In the genomic region with DNA sequence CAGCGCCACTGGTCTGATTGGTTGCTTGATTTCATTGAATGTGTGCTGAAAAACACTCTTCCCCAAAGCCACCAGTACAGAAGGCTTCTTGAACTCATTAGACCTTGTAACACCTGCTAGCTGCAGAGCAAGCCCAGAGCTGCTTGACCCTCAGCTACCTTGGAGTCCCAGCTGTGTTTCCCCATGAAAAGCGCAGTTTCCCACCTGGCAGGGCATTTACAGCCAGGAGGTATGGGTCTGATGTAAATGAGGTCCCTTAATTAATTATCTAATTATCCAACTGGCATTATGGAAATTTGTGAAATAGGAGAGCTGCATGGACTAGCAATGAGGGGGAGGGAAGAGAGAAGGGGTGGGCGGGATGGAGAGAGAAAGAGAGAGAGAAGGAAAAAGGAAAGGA, we compare ENCODE assay signal across 31 mouse cellular contexts.
DNase-seq lines count a peak whose midpoint lies in the region; ATAC-seq and TF ChIP-seq lines count a peak whose summit lies in the region.
"Had no signal": no experiment of that assay in that cellular context is flagged by ENCODE, and none has a peak within 500 bp of the region (broad histone marks: within the 10 kb centered on the region; RNA-seq: fewer than 3 reads in every experiment).

No protein-coding gene starts in this region.

- H3K27ac ChIP-seq in midbrain, embryonic 13.5 days, result peak overlapping the region; percentile 4; the same call in 1 of the 2 replicates
- H3K27ac ChIP-seq in midbrain, postnatal 0 days (ENCODE audit: low read depth, low read length), result no peak overlapping the region
- no peak overlapping the region for H3K27ac ChIP-seq in forebrain, embryonic 12.5 days
- H3K27ac ChIP-seq in forebrain, embryonic 14.5 days (ENCODE audit: low read depth, low read length), result 0 out of 2 replicates have a peak overlapping the region, but pooled peaks have one; percentile 22
- H3K27ac ChIP-seq in hindbrain, embryonic 16.5 days (ENCODE audit: low read depth, low read length), result peak overlapping the region; percentile 54; the same call in 1 of the 2 replicates
- no peak overlapping the region for H3K27ac ChIP-seq in liver, postnatal 0 days (ENCODE audit: low read depth)
- H3K27ac ChIP-seq: kidney, postnatal 0 days; limb, embryonic 10.5 days; limb, embryonic 15.5 days; liver, embryonic 13.5 days; macrophage had no signal

- no peaks in the 10 kb centered on the region for H3K9me3 ChIP-seq in midbrain, embryonic 13.5 days
- H3K9me3 ChIP-seq in midbrain, postnatal 0 days (ENCODE audit: low read length), result no peaks in the 10 kb centered on the region
- no peaks in the 10 kb centered on the region; the same call in 1 of the 2 replicates for H3K9me3 ChIP-seq in forebrain, embryonic 12.5 days
- H3K9me3 ChIP-seq in forebrain, embryonic 14.5 days (replicated peaks; ENCODE audit: control insufficient read depth, low read length), result no peaks in the 10 kb centered on the region
- no peaks in the 10 kb centered on the region for H3K9me3 ChIP-seq in hindbrain, embryonic 16.5 days (ENCODE audit: control insufficient read depth, low read length)
- H3K9me3 ChIP-seq in liver, postnatal 0 days (ENCODE audit: low read length), result no peaks in the 10 kb centered on the region
- H3K9me3 ChIP-seq: limb, embryonic 10.5 days; limb, embryonic 15.5 days; liver, embryonic 13.5 days had no signal

- no peak for TF ChIP-seq EP300 in liver, postnatal 0 days (IDR thresholded peaks at IDR 0.05; ENCODE audit: low read depth)

- no peak overlapping the region for H3K9ac ChIP-seq in midbrain, embryonic 13.5 days (replicated peaks)
- H3K9ac ChIP-seq in midbrain, postnatal 0 days (replicated peaks; ENCODE audit: low read length, poor library complexity, severe bottlenecking), result no peak overlapping the region
- H3K9ac ChIP-seq in forebrain, embryonic 12.5 days, result no peak overlapping the region
- no peak overlapping the region for H3K9ac ChIP-seq in forebrain, embryonic 14.5 days (ENCODE audit: low read length)
- no peak overlapping the region for H3K9ac ChIP-seq in hindbrain, embryonic 16.5 days (ENCODE audit: low read depth, low read length)
- no peak overlapping the region for H3K9ac ChIP-seq in liver, postnatal 0 days (replicated peaks)
- H3K9ac ChIP-seq: limb, embryonic 15.5 days; liver, embryonic 13.5 days had no signal

- no peak for TF ChIP-seq CTCF in midbrain, postnatal 0 days (IDR thresholded peaks at IDR 0.05)
- TF ChIP-seq CTCF in liver, postnatal 0 days (IDR thresholded peaks at IDR 0.05; ENCODE audit: low read depth), result no peak

- no peak overlapping the region for H3K4me3 ChIP-seq in midbrain, embryonic 13.5 days (replicated peaks)
- H3K4me3 ChIP-seq in midbrain, postnatal 0 days (ENCODE audit: low read depth, low read length), result no peak overlapping the region
- no peak overlapping the region for H3K4me3 ChIP-seq in forebrain, embryonic 12.5 days (replicated peaks)
- H3K4me3 ChIP-seq in forebrain, embryonic 14.5 days (ENCODE audit: low read depth, low read length), result no peak overlapping the region
- no peak overlapping the region for H3K4me3 ChIP-seq in hindbrain, embryonic 16.5 days (ENCODE audit: low read length)
- H3K4me3 ChIP-seq in liver, postnatal 0 days (ENCODE audit: low read depth, low read length), result no peak overlapping the region
- H3K4me3 ChIP-seq: erythroblast, embryonic 14.5 days; limb, embryonic 10.5 days; limb, embryonic 15.5 days; liver, embryonic 13.5 days; myocyte had no signal

- peak; percentile 57 for ATAC-seq in midbrain, embryonic 13.5 days
- ATAC-seq in midbrain, postnatal 0 days (ENCODE audit: low FRiP score), result no peak
- peak; percentile 6; the same call in 1 of the 2 replicates for ATAC-seq in forebrain, embryonic 12.5 days (ENCODE audit: low FRiP score)
- peak; percentile 71 for ATAC-seq in forebrain, embryonic 14.5 days
- peak; percentile 57; the same call in 1 of the 2 replicates for ATAC-seq in hindbrain, embryonic 16.5 days
- no peak for ATAC-seq in liver, postnatal 0 days

- WGBS in midbrain, embryonic 13.5 days, result 76% methylated on average over 3 of the region's 3 CpGs
- 78% methylated on average over 3 of the region's 3 CpGs for WGBS in midbrain, postnatal 0 days
- 50% methylated on average over 3 of the region's 3 CpGs for WGBS in forebrain, embryonic 12.5 days
- WGBS in forebrain, embryonic 14.5 days, result 33% methylated on average over 3 of the region's 3 CpGs
- WGBS in hindbrain, embryonic 16.5 days, result 63% methylated on average over 3 of the region's 3 CpGs
- 86% methylated on average over 3 of the region's 3 CpGs for WGBS in liver, postnatal 0 days (ENCODE audit: insufficient replicate concordance)

- no peak for DNase-seq in midbrain, postnatal 0 days (ENCODE audit: low spot score)
- peak; percentile 51 for DNase-seq in forebrain, embryonic 14.5 days (ENCODE audit: low spot score)
- DNase-seq in layer of hippocampus, postnatal 25 days (ENCODE audit: extremely low spot score in 1 of 2, low spot score in 1 of 2), result no peak
- DNase-seq in liver, postnatal 0 days, result no peak
- DNase-seq: adrenal gland, adult 2 months; adrenal gland, postnatal 36 days; B cell, adult 2 months; cerebellum, adult 2 months; cerebellum, postnatal 14 days; gastrocnemius, postnatal 25 days; heart, adult 18-20 months; heart, postnatal 4 days; kidney, adult 2 months; kidney, postnatal 4 days; layer of hippocampus, postnatal 36 days; liver, embryonic 13.5 days; lung, adult 2 months; lung, postnatal 10 days; midbrain, embryonic 14.5 days; right cerebral cortex, postnatal 25 days; thymus, postnatal 14 days had no signal

- no peaks in the 10 kb centered on the region for H3K36me3 ChIP-seq in midbrain, embryonic 13.5 days
- H3K36me3 ChIP-seq in midbrain, postnatal 0 days (ENCODE audit: insufficient read depth, low read length), result 0 out of 2 replicates have a peak, but pooled peaks cover 4% of the 10 kb centered on the region
- no peaks in the 10 kb centered on the region for H3K36me3 ChIP-seq in forebrain, embryonic 12.5 days (replicated peaks)
- no peaks in the 10 kb centered on the region; the same call in 1 of the 2 replicates for H3K36me3 ChIP-seq in forebrain, embryonic 14.5 days (ENCODE audit: control insufficient read depth, insufficient read depth, low read length)
- H3K36me3 ChIP-seq in hindbrain, embryonic 16.5 days (ENCODE audit: control insufficient read depth, insufficient read depth, low read length), result no peaks in the 10 kb centered on the region
- H3K36me3 ChIP-seq in liver, postnatal 0 days (replicated peaks; ENCODE audit: insufficient read depth, low read length), result no peaks in the 10 kb centered on the region
- H3K36me3 ChIP-seq: limb, embryonic 10.5 days; limb, embryonic 15.5 days; liver, embryonic 13.5 days had no signal

- no peaks in the 10 kb centered on the region for H3K27me3 ChIP-seq in midbrain, embryonic 13.5 days
- H3K27me3 ChIP-seq in midbrain, postnatal 0 days (ENCODE audit: insufficient read depth, low read length), result no peaks in the 10 kb centered on the region
- H3K27me3 ChIP-seq in forebrain, embryonic 12.5 days, result peaks cover 19% of the 10 kb centered on the region
- no peaks in the 10 kb centered on the region for H3K27me3 ChIP-seq in forebrain, embryonic 14.5 days (replicated peaks; ENCODE audit: control insufficient read depth, insufficient read depth, low read length)
- no peaks in the 10 kb centered on the region for H3K27me3 ChIP-seq in hindbrain, embryonic 16.5 days (replicated peaks; ENCODE audit: control insufficient read depth, insufficient read depth, low read length)
- H3K27me3 ChIP-seq in liver, postnatal 0 days (ENCODE audit: insufficient read depth, low read length), result no peaks in the 10 kb centered on the region
- H3K27me3 ChIP-seq: limb, embryonic 15.5 days; liver, embryonic 13.5 days had no signal

- peaks cover 27% of the 10 kb centered on the region for H3K4me1 ChIP-seq in midbrain, embryonic 13.5 days (replicated peaks)
- H3K4me1 ChIP-seq in midbrain, postnatal 0 days (ENCODE audit: insufficient read depth, low read length), result peaks cover 6% of the 10 kb centered on the region; the same call in 1 of the 2 replicates
- H3K4me1 ChIP-seq in forebrain, embryonic 12.5 days, result peaks cover 12% of the 10 kb centered on the region
- H3K4me1 ChIP-seq in forebrain, embryonic 14.5 days (ENCODE audit: control insufficient read depth, insufficient read depth, low read length), result peaks cover 3% of the 10 kb centered on the region; the same call in 1 of the 2 replicates
- peaks cover 16% of the 10 kb centered on the region for H3K4me1 ChIP-seq in hindbrain, embryonic 16.5 days (ENCODE audit: control insufficient read depth, insufficient read depth, low read depth, low read length)
- H3K4me1 ChIP-seq in liver, postnatal 0 days (ENCODE audit: insufficient read depth), result no peaks in the 10 kb centered on the region
- H3K4me1 ChIP-seq: liver, embryonic 13.5 days had no signal

- no peak overlapping the region for H3K4me2 ChIP-seq in midbrain, embryonic 13.5 days (replicated peaks)
- H3K4me2 ChIP-seq in midbrain, postnatal 0 days (ENCODE audit: low read depth, low read length, poor library complexity, severe bottlenecking), result no peak overlapping the region
- no peak overlapping the region for H3K4me2 ChIP-seq in forebrain, embryonic 12.5 days
- H3K4me2 ChIP-seq in forebrain, embryonic 14.5 days (ENCODE audit: low read length), result no peak overlapping the region
- H3K4me2 ChIP-seq in hindbrain, embryonic 16.5 days (ENCODE audit: low read length), result no peak overlapping the region
- H3K4me2 ChIP-seq in liver, postnatal 0 days (ENCODE audit: low read depth, low read length), result no peak overlapping the region
- H3K4me2 ChIP-seq: heart, embryonic 11.5 days; limb, embryonic 15.5 days; liver, embryonic 13.5 days had no signal

Comparison
In these comparisons a context has a peak if more than half of its experiments do, and no peak if none do; other contexts are left out.
1. ATAC-seq: peak in midbrain, embryonic 13.5 days (single experiment), forebrain, embryonic 12.5 days (single experiment), forebrain, embryonic 14.5 days (single experiment) and hindbrain, embryonic 16.5 days (single experiment); none in midbrain, postnatal 0 days (single experiment) and liver, postnatal 0 days (single experiment).
2. H3K27ac ChIP-seq: peak in midbrain, embryonic 13.5 days (single experiment), forebrain, embryonic 14.5 days (single experiment) and hindbrain, embryonic 16.5 days (single experiment); none in midbrain, postnatal 0 days (single experiment), forebrain, embryonic 12.5 days (single experiment) and liver, postnatal 0 days (single experiment).